ENCODE assay signal across 23 mouse cellular contexts in genomic region chr10:79736706-79737105, GRCm38 (mm10). TPM values are rescaled to one million over a fixed set of nuclear protein-coding genes. Genes with fewer than 3 reads are reported as not detected.
A peak's percentile ranks its signal among the peaks of the same experiment; 100 is the strongest.
DNase-seq lines count a peak whose midpoint lies in the region; TF ChIP-seq lines count a peak whose summit lies in the region.
"Had no signal": no experiment of that assay in that cellular context is flagged by ENCODE, and none has a peak within 500 bp of the region (broad histone marks: within the 10 kb centered on the region; RNA-seq: fewer than 3 reads in every experiment).

No protein-coding gene starts in this region.

- H3K4me1 ChIP-seq in kidney, adult 2 months (ENCODE audit: control insufficient read depth, insufficient read depth, low read length) = no peaks in the 10 kb centered on the region
- H3K4me1 ChIP-seq: embryonic facial prominence, embryonic 13.5 days; forebrain, embryonic 15.5 days; hindbrain, embryonic 15.5 days had no signal

- H3K27me3 ChIP-seq in kidney, adult 2 months (replicated peaks; ENCODE audit: control insufficient read depth, insufficient read depth, low read length) = no peaks in the 10 kb centered on the region
- H3K27me3 ChIP-seq: forebrain, embryonic 15.5 days; hindbrain, embryonic 15.5 days had no signal

- peaks cover 6% of the 10 kb centered on the region; the same call in 1 of the 2 replicates for H3K36me3 ChIP-seq in kidney, adult 2 months (ENCODE audit: control insufficient read depth, insufficient read depth, low read length)

- no peak overlapping the region for H3K4me3 ChIP-seq in kidney, adult 2 months (ENCODE audit: insufficient read depth, low read depth, low read length)
- H3K4me3 ChIP-seq: embryonic facial prominence, embryonic 10.5 days; embryonic facial prominence, embryonic 13.5 days; erythroblast, embryonic 14.5 days; forebrain, embryonic 12.5 days; forebrain, embryonic 15.5 days; hindbrain, embryonic 12.5 days; hindbrain, embryonic 15.5 days had no signal

- H3K27ac ChIP-seq in kidney, adult 2 months (ENCODE audit: insufficient read depth, low read depth, low read length) = no peak overlapping the region
- H3K27ac ChIP-seq: embryonic facial prominence, embryonic 10.5 days; embryonic facial prominence, embryonic 13.5 days; forebrain, embryonic 12.5 days; forebrain, embryonic 15.5 days; hindbrain, embryonic 12.5 days; hindbrain, embryonic 15.5 days had no signal

- peak; percentile 42 to 56 for DNase-seq in adrenal gland, postnatal 36 days
- DNase-seq in adrenal gland, adult 2 months = no peak
- peak; percentile 34 for DNase-seq in kidney, adult 2 months
- DNase-seq in kidney, adult 11 months = no peak
- DNase-seq in urinary bladder, postnatal 14 days (ENCODE audit: low spot score) = peak; percentile 44
- no peak for DNase-seq in urinary bladder, postnatal 10 days (ENCODE audit: low spot score)
- DNase-seq in layer of hippocampus, postnatal 10 days (ENCODE audit: low spot score in 2 of 2) = no peak
- DNase-seq: cerebellum, adult 9-11 months; embryo, embryonic 11 days; gastrocnemius, postnatal 10 days; gastrocnemius, postnatal 36 days; heart, adult 11 months had no signal

- 65% methylated on average over 14 of the region's 14 CpGs for WGBS in kidney, adult 2 months

- no peak for TF ChIP-seq CTCF in kidney, adult 2 months (conservative IDR thresholded peaks at IDR 0.05; ENCODE audit: insufficient read depth, insufficient read length, low read depth, low read length)

- no peak for TF ChIP-seq POLR2A in kidney, adult 2 months (IDR thresholded peaks at IDR 0.05; ENCODE audit: low read depth, low read length)

RNA-seq across cellular contexts. Expression of gene Polrmt, which starts 9.7 kb away (rescaled TPM):
- total RNA-seq in adrenal gland, postnatal 36 days (2021) = 10 to 100 TPM; 51.1 to 58.0 TPM
- 10 to 100 TPM; 55.4 to 62.8 TPM for total RNA-seq in adrenal gland, adult 2 months (2021)
- polyA plus RNA-seq in adrenal gland, adult 2 months (2012; rRNA removed) = 87.6 and 89.0 TPM in 2 replicates
- polyA plus RNA-seq in kidney, adult 2 months (2012; rRNA removed) = 66.3 and 77.9 TPM in 2 replicates
- total RNA-seq in layer of hippocampus, postnatal 10 days (2021) = 10 to 100 TPM; 36.1 to 44.7 TPM

RNA-seq across cellular contexts. Expression of gene Fgf22, which starts 18.2 kb away (rescaled TPM):
- total RNA-seq in adrenal gland, postnatal 36 days (2021) = not detected
- total RNA-seq in adrenal gland, adult 2 months (2021) = not detected
- 0.18 and 0.68 TPM in 2 replicates for polyA plus RNA-seq in adrenal gland, adult 2 months (2012; rRNA removed)
- not detected in 2 replicates for polyA plus RNA-seq in kidney, adult 2 months (2012; rRNA removed)
- total RNA-seq in layer of hippocampus, postnatal 10 days (2021) = 1 to 10 TPM; 1.2 to 1.7 TPM
- total RNA-seq: gastrocnemius, postnatal 10 days; gastrocnemius, postnatal 36 days; heart, adult 8-10 months; heart, postnatal 25 days; hematopoietic stem cell, adult 5-6 weeks had no signal
- polyA plus RNA-seq: erythroblast, embryonic 14.5 days; intestine, postnatal 0 days had no signal

RNA-seq across cellular contexts. Expression of gene Hcn2, which starts 20.3 kb away (rescaled TPM):
- 1 to 10 TPM; 4.3 to 6.0 TPM for total RNA-seq in adrenal gland, postnatal 36 days (2021)
- total RNA-seq in adrenal gland, adult 2 months (2021) = 1 to 10 TPM; 5.9 to 6.0 TPM
- 20.2 and 27.8 TPM in 2 replicates for polyA plus RNA-seq in adrenal gland, adult 2 months (2012; rRNA removed)
- 1.5 and 1.9 TPM in 2 replicates for polyA plus RNA-seq in kidney, adult 2 months (2012; rRNA removed)
- total RNA-seq in layer of hippocampus, postnatal 10 days (2021) = 10 to 100 TPM; 82.8 to 84.2 TPM
- total RNA-seq: hematopoietic stem cell, adult 5-6 weeks had no signal

RNA-seq across cellular contexts. Expression of gene Rnf126, which starts 30.0 kb away (rescaled TPM):
- 10 to 100 TPM; 53.0 to 55.2 TPM for total RNA-seq in adrenal gland, postnatal 36 days (2021)
- total RNA-seq in adrenal gland, adult 2 months (2021) = 10 to 100 TPM; 51.6 to 51.8 TPM
- 222 and 226 TPM in 2 replicates for polyA plus RNA-seq in adrenal gland, adult 2 months (2012; rRNA removed)
- polyA plus RNA-seq in kidney, adult 2 months (2012; rRNA removed) = 90.2 and 122 TPM in 2 replicates
- 10 to 100 TPM; 90.8 to 97.7 TPM for total RNA-seq in layer of hippocampus, postnatal 10 days (2021)

RNA-seq across cellular contexts. Expression of gene Bsg, which starts 32.4 kb away (rescaled TPM):
- 100 to 1,000 TPM; 558 to 568 TPM for total RNA-seq in adrenal gland, postnatal 36 days (2021)
- 100 to 1,000 TPM; 588 to 674 TPM for total RNA-seq in adrenal gland, adult 2 months (2021)
- 314 and 321 TPM in 2 replicates for polyA plus RNA-seq in adrenal gland, adult 2 months (2012; rRNA removed)
- polyA plus RNA-seq in kidney, adult 2 months (2012; rRNA removed) = 825 and 914 TPM in 2 replicates
- 100 to 1,000 TPM; 692 to 694 TPM for total RNA-seq in layer of hippocampus, postnatal 10 days (2021)

Comparison
In these comparisons a context has a peak if more than half of its experiments do, and no peak if none do; other contexts are left out.
1. DNase-seq: peak in adrenal gland, postnatal 36 days (2 of 2), kidney, adult 2 months (single experiment) and urinary bladder, postnatal 14 days (single experiment); none in adrenal gland, adult 2 months (single experiment), kidney, adult 11 months (single experiment), urinary bladder, postnatal 10 days (single experiment) and layer of hippocampus, postnatal 10 days (0 of 2).
2. RNA of gene Hcn2, which starts 20.3 kb away (total RNA-seq): 82.8 to 84.2 TPM in layer of hippocampus, postnatal 10 days; 5.9 to 6.0 TPM in adrenal gland, adult 2 months and 4.3 to 6.0 TPM in adrenal gland, postnatal 36 days; every median in the first group is over 10 times any median in the second.